8 mouse cellular contexts compared by ENCODE assay signal in the genomic region with DNA sequence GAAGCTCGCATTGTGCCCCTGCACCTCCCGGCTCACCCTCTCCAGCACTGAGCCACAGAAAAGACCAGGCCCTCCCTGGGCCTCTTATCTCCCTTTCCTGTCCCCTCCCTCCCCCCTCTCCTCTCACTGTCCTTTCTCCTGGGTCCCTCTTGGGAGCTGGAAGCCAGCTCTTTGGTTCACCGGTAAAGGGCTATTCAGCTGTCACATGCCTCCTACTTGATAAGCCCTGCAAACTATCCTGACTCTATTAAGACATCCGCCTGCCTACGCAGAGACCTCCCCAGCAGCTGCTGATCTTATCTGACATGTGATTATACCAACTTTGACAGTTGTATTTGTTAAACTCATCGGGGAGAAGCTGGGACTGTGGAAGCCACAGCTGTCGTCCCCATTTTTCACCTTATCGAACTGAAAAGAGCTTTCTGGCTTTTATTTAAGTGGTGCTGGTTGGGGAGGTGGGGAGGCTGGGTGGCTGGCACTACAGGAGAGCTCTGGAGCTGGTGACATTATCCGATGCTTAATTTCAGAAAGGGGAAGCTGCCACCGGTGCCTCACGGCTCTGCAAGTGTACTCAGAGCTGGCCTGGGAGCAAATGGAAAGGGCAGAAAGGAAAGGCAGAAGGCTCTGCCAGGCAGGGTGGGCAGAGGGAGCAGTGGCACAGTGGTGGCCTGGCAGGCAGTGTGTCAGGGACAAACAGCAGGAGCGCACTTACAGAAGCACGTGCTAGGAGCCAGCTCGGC. TPM values are rescaled to one million over a fixed set of nuclear protein-coding genes. Genes with fewer than 3 reads are reported as not detected.
DNase-seq lines count a peak whose midpoint lies in the region; ATAC-seq and TF ChIP-seq lines count a peak whose summit lies in the region.

No protein-coding gene starts in this region.

- DNase-seq in adrenal gland, adult (ENCODE audit: inconsistent age in 2 of 2, low spot score in 1 of 2): peak; percentile 50 to 74
- DNase-seq in adrenal gland, adult 18-20 months (ENCODE audit: low spot score in 2 of 2): no peak
- no peak for DNase-seq in stomach, postnatal 0 days (ENCODE audit: low spot score)
- no peak for DNase-seq in liver, postnatal 0 days
- no peak for DNase-seq in right cerebral cortex, adult 18-20 months
- no peak for DNase-seq in layer of hippocampus, adult 9-10 months (ENCODE audit: low spot score)

- H3K27me3 ChIP-seq in stomach, embryonic 15.5 days (replicated peaks): no peaks in the 10 kb centered on the region
- H3K27me3 ChIP-seq in stomach, postnatal 0 days (ENCODE audit: control insufficient read depth, insufficient read depth, low read length): no peaks in the 10 kb centered on the region
- H3K27me3 ChIP-seq in liver, postnatal 0 days (ENCODE audit: insufficient read depth, low read length): no peaks in the 10 kb centered on the region

- no peak overlapping the region for H3K4me3 ChIP-seq in stomach, embryonic 15.5 days (replicated peaks)
- H3K4me3 ChIP-seq in stomach, postnatal 0 days (ENCODE audit: low read depth, low read length): no peak overlapping the region
- no peak overlapping the region for H3K4me3 ChIP-seq in liver, postnatal 0 days (ENCODE audit: low read depth, low read length)

- 0 out of 2 replicates have a peak overlapping the region, but pooled peaks have one; percentile 3 for H3K27ac ChIP-seq in stomach, embryonic 15.5 days
- no peak overlapping the region for H3K27ac ChIP-seq in stomach, postnatal 0 days (replicated peaks)
- H3K27ac ChIP-seq in liver, postnatal 0 days (ENCODE audit: low read depth): no peak overlapping the region

- H3K9me3 ChIP-seq in stomach, embryonic 15.5 days: no peaks in the 10 kb centered on the region
- H3K9me3 ChIP-seq in stomach, postnatal 0 days (ENCODE audit: control insufficient read depth, low read length): no peaks in the 10 kb centered on the region
- H3K9me3 ChIP-seq in liver, postnatal 0 days (ENCODE audit: low read length): no peaks in the 10 kb centered on the region

- H3K4me2 ChIP-seq in stomach, embryonic 15.5 days: no peak overlapping the region
- H3K4me2 ChIP-seq in stomach, postnatal 0 days (replicated peaks; ENCODE audit: low read depth): no peak overlapping the region
- no peak overlapping the region for H3K4me2 ChIP-seq in liver, postnatal 0 days (ENCODE audit: low read depth, low read length)

- no peak for ATAC-seq in stomach, embryonic 15.5 days (ENCODE audit: insufficient read depth, low FRiP score, low read depth)
- ATAC-seq in stomach, postnatal 0 days (ENCODE audit: low FRiP score, low TSS enrichment): no peak
- ATAC-seq in liver, postnatal 0 days: peak; percentile 45
- ATAC-seq in erythroblast, adult 5-6 weeks (replicated peaks; ENCODE audit: low FRiP score, poor library complexity, severe bottlenecking): no peak

- TF ChIP-seq CTCF in stomach, postnatal 0 days (IDR thresholded peaks at IDR 0.05; ENCODE audit: low read depth): no peak
- no peak for TF ChIP-seq CTCF in liver, postnatal 0 days (IDR thresholded peaks at IDR 0.05; ENCODE audit: low read depth)

- TF ChIP-seq EP300 in stomach, postnatal 0 days (optimal IDR thresholded peaks at IDR 0.05): no peak
- TF ChIP-seq EP300 in liver, postnatal 0 days (IDR thresholded peaks at IDR 0.05; ENCODE audit: low read depth): no peak

- H3K9ac ChIP-seq in stomach, embryonic 15.5 days: no peak overlapping the region
- no peak overlapping the region for H3K9ac ChIP-seq in stomach, postnatal 0 days (ENCODE audit: low read length)
- H3K9ac ChIP-seq in liver, postnatal 0 days (replicated peaks): no peak overlapping the region

- peaks cover 36% of the 10 kb centered on the region for H3K36me3 ChIP-seq in stomach, embryonic 15.5 days
- peaks cover 11% of the 10 kb centered on the region for H3K36me3 ChIP-seq in stomach, postnatal 0 days (ENCODE audit: control insufficient read depth, insufficient read depth, low read length)
- H3K36me3 ChIP-seq in liver, postnatal 0 days (replicated peaks; ENCODE audit: insufficient read depth, low read length): peaks cover 27% of the 10 kb centered on the region

- WGBS in stomach, embryonic 15.5 days: 41% methylated on average over 14 of the region's 14 CpGs
- WGBS in stomach, postnatal 0 days: 46% methylated on average over 14 of the region's 14 CpGs
- 28% methylated on average over 14 of the region's 14 CpGs for WGBS in liver, postnatal 0 days (ENCODE audit: insufficient replicate concordance)

- peaks cover 13% of the 10 kb centered on the region for H3K4me1 ChIP-seq in stomach, embryonic 15.5 days
- 0 out of 2 replicates have a peak, but pooled peaks cover 3% of the 10 kb centered on the region for H3K4me1 ChIP-seq in stomach, postnatal 0 days (replicated peaks; ENCODE audit: control insufficient read depth, insufficient read depth)
- peaks cover 5% of the 10 kb centered on the region; the same call in 1 of the 2 replicates for H3K4me1 ChIP-seq in liver, postnatal 0 days (ENCODE audit: insufficient read depth)

RNA-seq across cellular contexts. Expression of a gene that starts 29.2 kb away (rescaled TPM):
- total RNA-seq in adrenal gland, adult 18-20 months (2021): 100 to 1,000 TPM in 1 of 2 experiments, 10 to 100 TPM in 1; 97.0 to 100 TPM
- polyA plus RNA-seq in stomach, embryonic 15.5 days (2015; fragmentation: Nextera tagmentation; extraction: Ambion mirVana): 48.5 and 52.2 TPM in 2 replicates
- polyA plus RNA-seq in stomach, postnatal 0 days (2015; fragmentation: Nextera tagmentation; extraction: Ambion mirVana): 45.9 and 52.3 TPM in 2 replicates
- 37.5 and 37.7 TPM in 2 replicates for polyA plus RNA-seq in liver, postnatal 0 days (2015; fragmentation: Nextera tagmentation; extraction: Ambion mirVana)
- total RNA-seq in erythroblast, adult 5-6 weeks (2015; ENCODE audit: low replicate concordance): 17.8 and 31.3 TPM in 2 replicates
- 16.9 and 17.3 TPM in 2 replicates for total RNA-seq in erythroblast, adult 5-6 weeks (2017; ENCODE audit: low replicate concordance)

RNA-seq across cellular contexts. Expression of a gene that starts 29.4 kb away (rescaled TPM):
- 10 to 100 TPM; 44.7 to 54.1 TPM for total RNA-seq in adrenal gland, adult 18-20 months (2021)
- 107 TPM in 2 replicates for polyA plus RNA-seq in stomach, embryonic 15.5 days (2015; fragmentation: Nextera tagmentation; extraction: Ambion mirVana)
- polyA plus RNA-seq in stomach, postnatal 0 days (2015; fragmentation: Nextera tagmentation; extraction: Ambion mirVana): 36.8 and 42.3 TPM in 2 replicates
- polyA plus RNA-seq in liver, postnatal 0 days (2015; fragmentation: Nextera tagmentation; extraction: Ambion mirVana): 32.3 and 32.5 TPM in 2 replicates
- 16.3 and 25.5 TPM in 2 replicates for total RNA-seq in erythroblast, adult 5-6 weeks (2015; ENCODE audit: low replicate concordance)
- total RNA-seq in erythroblast, adult 5-6 weeks (2017; ENCODE audit: low replicate concordance): 6.8 and 26.4 TPM in 2 replicates

RNA-seq across cellular contexts. Expression of a gene that starts 52.3 kb away (rescaled TPM):
- 10 to 100 TPM; 49.2 to 60.0 TPM for total RNA-seq in adrenal gland, adult 18-20 months (2021)
- polyA plus RNA-seq in stomach, embryonic 15.5 days (2015; fragmentation: Nextera tagmentation; extraction: Ambion mirVana): 5.1 and 5.6 TPM in 2 replicates
- polyA plus RNA-seq in stomach, postnatal 0 days (2015; fragmentation: Nextera tagmentation; extraction: Ambion mirVana): 1.4 and 1.9 TPM in 2 replicates
- polyA plus RNA-seq in liver, postnatal 0 days (2015; fragmentation: Nextera tagmentation; extraction: Ambion mirVana): 0.12 TPM in 1 of 2 replicates, not detected in the other
- total RNA-seq in erythroblast, adult 5-6 weeks (2015; ENCODE audit: low replicate concordance): not detected in 2 replicates
- total RNA-seq in erythroblast, adult 5-6 weeks (2017; ENCODE audit: low replicate concordance): not detected in 2 replicates

Comparison
In these comparisons a context has a peak if more than half of its experiments do, and no peak if none do; other contexts are left out.
1. DNase-seq: peak in adrenal gland, adult (2 of 2); none in adrenal gland, adult 18-20 months (0 of 2), stomach, postnatal 0 days (single experiment), liver, postnatal 0 days (single experiment), right cerebral cortex, adult 18-20 months (single experiment) and layer of hippocampus, adult 9-10 months (single experiment).